Mouse (Mus musculus): ENCODE measurements at regions not wholly inside any gene's neighbourhood (a gene's known extent, or its start where the extent isn't known, plus 50 kb on each side); places are given as distances from the start of the nearest gene placed in this dataset.

- intact Hi-C loops (cut with DNase I), result no loop called here
These were observed 169.9 kb downstream of the Fam43a start for GRCm38 (mm10) chr16:30769467-30769866.

DNA sequence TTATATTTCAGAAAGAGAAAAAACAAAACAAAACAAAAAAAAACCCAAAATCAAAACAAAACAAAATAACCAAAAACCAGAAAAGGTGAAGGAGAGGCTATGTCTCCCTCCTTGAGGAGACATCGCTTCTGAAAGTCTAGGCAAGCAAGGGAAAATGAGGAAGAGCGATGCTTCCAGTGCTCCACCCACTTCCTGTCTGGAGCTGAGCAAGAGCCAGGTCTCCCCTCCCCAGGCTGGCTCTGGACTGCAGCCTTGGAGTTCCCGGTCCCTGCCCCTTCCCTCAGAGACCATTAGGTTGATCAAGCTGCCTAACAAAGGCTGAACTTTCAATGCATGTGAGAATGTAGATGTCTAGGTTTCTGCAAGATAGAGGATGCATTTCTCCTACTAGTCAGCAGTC, 173.3 kb downstream of the Fam43a start:
- intact Hi-C loops (cut with DNase I), result no loop called here

DNA sequence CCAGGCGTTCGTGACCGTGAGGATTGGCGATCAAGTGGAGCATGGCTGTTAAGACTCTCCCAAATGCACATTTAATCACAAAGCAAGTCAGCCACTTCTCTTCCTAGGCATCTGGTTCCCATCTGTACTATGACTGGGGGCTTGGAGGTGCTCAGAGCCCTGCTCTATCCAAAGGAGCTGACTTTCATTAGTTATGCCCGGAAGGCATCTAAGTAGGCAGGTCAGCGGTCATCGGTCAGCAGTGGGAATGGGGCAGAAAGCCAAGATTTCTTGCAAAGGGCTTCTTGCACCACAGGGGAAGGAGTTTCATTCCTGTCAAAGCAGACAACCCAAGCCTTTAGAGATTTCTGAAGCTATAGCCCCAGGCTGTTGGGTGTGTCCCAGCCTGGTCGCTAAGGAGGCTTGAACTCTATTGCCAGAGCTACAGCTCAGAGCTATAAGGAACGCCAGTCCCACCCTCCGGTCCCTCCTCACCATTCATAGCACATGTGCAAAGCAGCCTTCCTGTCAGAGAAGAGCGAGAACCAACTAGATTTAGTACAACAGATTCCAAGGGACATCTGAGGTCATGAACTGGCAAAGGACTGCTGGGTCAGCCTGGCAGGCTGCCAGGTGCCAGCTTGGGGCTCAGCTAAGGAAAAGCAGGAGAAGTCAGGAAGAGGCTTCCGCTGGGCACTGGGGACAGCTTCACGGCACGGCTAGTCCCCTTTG, 175.6 kb downstream of the Fam43a start:
- intact Hi-C loops (cut with DNase I), result no loop called here

GRCm38 (mm10) chr16:30775740-30776700, 176.5 kb downstream of the Fam43a start:
- intact Hi-C loops (cut with DNase I), result no loop called here

DNA sequence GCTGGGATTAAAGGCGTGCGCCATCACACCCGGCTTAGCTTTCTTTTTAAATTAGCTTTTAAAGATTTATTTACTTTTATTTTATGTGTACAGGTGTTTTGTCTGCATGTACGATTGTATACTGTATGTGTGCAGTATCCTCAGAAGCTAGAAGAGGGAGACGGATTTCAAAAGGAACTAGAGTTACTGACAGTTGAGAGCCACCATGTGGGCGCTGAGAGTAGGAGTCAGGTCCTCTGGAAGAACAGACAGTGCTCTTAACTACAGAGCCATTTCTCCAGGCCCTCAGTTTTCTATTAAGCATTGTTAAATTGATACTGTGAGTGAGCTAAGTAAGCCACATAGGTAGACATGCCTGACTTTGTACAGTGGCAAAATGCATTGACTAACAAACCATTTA, 177.9 kb downstream of the Fam43a start:
- intact Hi-C loops (cut with DNase I), result no loop called here

DNA sequence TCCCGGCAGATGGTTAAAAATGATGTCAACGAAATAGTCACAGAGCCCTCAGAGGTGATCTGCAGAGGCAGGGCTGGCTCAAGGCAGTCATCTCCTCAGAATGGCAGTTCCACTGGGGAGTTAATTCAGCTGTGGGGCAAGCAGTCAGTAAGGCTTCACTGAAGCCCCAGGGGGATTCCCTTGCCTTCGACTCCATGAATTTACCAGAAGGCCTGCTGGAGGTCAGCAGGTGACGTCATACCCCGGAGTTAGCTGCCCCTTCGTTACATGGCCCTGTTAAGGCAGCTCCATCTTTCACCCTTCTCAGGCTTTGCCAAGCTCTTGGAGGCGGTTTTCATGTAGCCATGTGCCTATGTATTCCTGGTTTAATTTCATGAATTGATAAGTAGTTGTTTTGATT, 178.6 kb downstream of the Fam43a start:
- intact Hi-C loops (cut with DNase I), result no loop called here

DNA sequence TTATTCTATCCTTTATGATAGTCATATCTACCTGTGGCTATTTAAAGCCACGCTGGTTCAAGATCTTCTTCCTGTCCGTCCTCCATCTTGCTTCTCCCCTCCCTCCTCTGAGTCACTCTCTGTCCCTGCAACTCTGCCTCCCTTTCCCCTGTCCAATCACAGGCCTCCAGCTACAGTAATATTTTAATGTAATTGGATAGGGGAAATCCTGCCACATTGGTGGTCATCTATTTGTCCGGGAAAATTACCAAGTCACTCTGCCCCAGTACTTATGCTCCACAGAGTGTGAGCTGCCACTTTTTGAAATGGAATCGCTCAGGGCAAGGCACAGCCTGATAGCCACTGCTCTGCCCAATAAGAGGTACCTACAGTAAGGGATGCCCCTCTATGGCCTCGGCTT, 179.4 kb downstream of the Fam43a start:
- intact Hi-C loops (cut with DNase I), result no loop called here

DNA sequence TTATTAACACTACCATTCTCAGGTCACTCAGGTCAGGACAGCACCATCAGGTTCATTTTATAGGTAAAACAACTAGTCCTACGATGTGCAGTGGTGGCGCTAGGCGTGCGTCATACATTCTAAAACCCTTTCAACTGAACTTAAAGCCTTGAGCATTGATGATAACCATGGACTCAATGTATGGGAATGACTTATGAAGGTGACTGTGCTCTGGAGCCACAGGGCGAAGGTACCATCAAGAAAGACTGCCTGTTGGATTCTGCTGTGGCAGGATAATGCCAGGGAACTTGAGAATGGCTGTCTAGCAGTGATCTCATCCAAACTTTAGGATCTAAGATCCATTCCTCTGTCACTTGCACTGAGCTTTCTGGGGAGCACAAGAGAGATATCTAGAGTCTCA, 184.7 kb downstream of the Fam43a start:
- intact Hi-C loops (cut with DNase I), result no loop called here

DNA sequence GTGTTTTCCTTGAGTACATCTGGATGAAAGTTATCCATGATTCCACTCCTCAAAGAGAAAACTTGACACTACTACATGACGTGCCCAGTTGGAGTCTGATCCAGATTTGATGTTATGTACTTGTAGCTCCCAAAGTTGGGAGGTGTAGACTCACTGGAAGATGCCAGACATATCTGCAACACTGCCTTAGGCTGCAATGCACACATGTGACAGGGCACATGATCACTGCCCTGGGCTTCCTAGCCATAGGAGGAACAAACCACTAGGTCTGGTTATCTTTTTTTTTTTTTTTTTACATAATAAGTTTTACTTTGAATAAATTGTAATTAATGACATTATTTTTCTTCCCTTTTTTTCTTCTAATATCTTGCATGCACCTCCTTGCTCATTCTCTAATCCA, 185.4 kb downstream of the Fam43a start:
- intact Hi-C loops (cut with DNase I), result no loop called here

- intact Hi-C loops (cut with DNase I), result no loop called here
These were observed 186.5 kb downstream of the Fam43a start for GRCm38 (mm10) chr16:30786060-30786459.

- intact Hi-C loops (cut with DNase I), result no loop called here
These were observed 187.8 kb downstream of the Fam43a start for GRCm38 (mm10) chr16:30787351-30787750.

DNA sequence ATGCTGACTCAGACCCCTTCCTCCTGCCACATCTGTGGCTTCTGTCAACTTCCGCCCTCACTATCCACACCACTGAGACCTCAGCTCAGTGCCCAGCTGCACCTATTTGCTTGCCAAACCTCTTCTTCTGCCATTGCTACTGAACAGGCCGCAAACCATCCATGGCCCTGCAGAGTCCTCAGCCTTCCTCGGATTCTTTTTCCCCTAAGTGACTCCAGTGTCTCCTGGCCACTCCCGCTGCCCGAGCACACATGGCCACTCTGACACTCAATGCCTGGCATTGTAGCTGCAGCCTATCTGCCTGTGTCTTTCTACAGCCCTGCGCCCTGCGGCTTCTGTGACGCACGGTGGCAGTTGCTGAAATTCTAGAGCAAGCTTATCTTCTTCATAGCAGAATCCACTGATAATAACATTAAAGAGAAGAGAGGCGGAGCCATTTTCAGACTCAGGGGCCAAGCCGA, 188.8 kb downstream of the Fam43a start:
- intact Hi-C loops (cut with DNase I), result no loop called here

GRCm38 (mm10) chr16:30788944-30789781, 189.6 kb downstream of the Fam43a start:
- intact Hi-C loops (cut with DNase I), result no loop called here

DNA sequence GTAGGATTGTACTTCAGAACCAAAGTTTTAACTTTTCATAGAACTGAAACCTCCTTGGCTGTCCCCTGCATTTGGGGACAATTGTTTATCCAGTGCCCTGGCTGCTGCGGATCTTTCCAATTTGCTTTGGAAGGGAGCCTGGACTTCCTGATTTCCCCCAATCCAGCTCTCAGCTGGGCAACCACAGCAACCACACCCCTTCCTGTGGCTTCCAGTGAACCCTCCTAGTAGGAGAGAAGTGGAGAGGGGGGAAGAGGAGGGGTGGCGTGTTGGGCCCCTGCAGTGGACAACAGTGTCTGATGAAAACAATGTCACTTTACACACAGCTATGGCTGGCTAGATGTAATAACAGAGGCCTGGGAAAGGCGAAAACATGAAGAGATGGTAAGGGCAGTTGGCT, 190.5 kb downstream of the Fam43a start:
- intact Hi-C loops (cut with DNase I), result no loop called here

DNA sequence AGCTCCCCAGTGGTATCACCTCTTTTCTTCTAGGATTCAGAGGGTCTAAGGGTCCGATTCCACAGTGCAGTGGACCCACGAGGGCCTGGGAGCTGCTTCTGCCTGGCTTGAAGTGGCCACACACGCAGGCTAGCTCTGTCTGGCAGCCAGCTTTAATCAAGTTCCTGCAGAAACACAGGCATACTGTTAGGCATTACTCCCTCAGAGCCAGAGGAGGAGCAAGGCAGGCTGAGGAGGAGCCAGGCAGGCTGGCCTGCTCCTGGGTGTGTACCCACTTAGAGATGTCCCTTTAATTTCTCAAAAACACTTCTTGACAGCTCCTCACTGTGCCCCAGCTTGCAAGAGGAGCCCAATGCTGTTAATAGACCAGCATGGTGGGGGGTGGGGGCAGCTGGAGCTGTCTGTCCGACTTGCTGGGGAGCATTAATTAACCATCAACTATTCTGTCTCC, 191.1 kb downstream of the Fam43a start:
- intact Hi-C loops (cut with DNase I), result no loop called here

DNA sequence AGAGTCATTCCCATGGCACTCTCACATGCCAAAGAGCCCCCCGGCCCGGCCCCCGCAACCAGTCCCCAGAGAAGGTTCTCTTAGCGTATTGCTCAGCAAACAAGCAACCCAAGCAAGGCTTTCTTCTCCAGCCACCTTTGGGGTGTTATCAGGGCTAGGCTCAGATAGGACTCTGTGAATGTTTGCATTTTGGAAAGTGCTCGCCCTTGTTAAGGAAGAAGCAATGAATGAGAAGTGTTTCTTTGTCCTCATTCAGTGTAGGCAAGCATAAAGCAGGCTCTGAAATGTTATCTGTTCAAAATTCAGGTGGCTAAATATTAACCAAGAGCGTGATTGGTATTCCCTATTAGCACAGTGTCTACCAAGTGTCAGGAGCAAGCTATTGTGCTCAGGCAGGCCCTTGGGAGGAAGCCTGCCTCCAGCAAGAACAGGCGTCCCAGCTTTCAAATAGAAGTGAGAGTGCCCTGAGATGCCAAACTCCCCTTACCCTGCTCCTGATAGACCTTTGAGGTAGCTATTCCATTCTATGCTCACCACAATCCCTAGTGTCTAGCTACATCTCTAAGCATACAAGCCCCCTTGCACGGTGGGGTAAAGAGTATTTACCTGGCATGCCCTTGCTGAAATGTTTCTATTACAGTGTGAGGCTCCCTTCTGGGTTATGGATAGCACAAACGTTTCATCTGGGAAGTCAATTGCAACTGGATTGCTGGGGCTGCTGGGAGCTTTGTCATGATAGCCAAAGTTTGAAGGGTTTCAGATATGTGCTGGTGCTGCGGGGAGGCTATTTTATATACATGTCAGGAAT, 191.7 kb downstream of the Fam43a start:
- intact Hi-C loops (cut with DNase I), result no loop called here

GRCm38 (mm10) chr16:30792738-30793377, 193.3 kb downstream of the Fam43a start:
- intact Hi-C loops (cut with DNase I), result no loop called here

GRCm38 (mm10) chr16:30793378-30793753, 193.8 kb downstream of the Fam43a start:
- intact Hi-C loops (cut with DNase I), result no loop called here

GRCm38 (mm10) chr16:30793856-30794255, 194.3 kb downstream of the Fam43a start:
- intact Hi-C loops (cut with DNase I), result no loop called here

- intact Hi-C loops (cut with DNase I), result loop anchor here (5.0 kb wide), 1 partner anchor 103 kb away; no protein-coding TSS in a partner anchor
These were observed 196.0 kb downstream of the Fam43a start for GRCm38 (mm10) chr16:30795501-30795904.

Data from adrenal gland (tissue).